16 mouse cellular contexts compared by ENCODE assay signal in genomic region chr14:102552598-102552997, GRCm38 (mm10).
"Had no signal": no experiment of that assay in that cellular context is flagged by ENCODE, and none has a peak within 500 bp of the region (broad histone marks: within the 10 kb centered on the region; RNA-seq: fewer than 3 reads in every experiment).

No protein-coding gene starts in this region.

- H3K27me3 ChIP-seq: midbrain, embryonic 12.5 days; neural tube, embryonic 12.5 days had no signal

- H3K9me3 ChIP-seq: midbrain, embryonic 10.5 days; midbrain, embryonic 12.5 days; neural tube, embryonic 12.5 days had no signal

- H3K9ac ChIP-seq: lung, embryonic 14.5 days; midbrain, embryonic 12.5 days; neural tube, embryonic 12.5 days had no signal

- DNase-seq: lung, adult 18-20 months; lung, embryonic 14.5 days; lung, postnatal 10 days; lung, postnatal 4 days; midbrain, embryonic 14.5 days; right cerebral cortex, postnatal 25 days; right cerebral cortex, postnatal 4 days; spleen, adult 18-20 months; thymus, adult 18-20 months; thymus, postnatal 25 days; thymus, postnatal 4 days had no signal

- H3K4me1 ChIP-seq: midbrain, embryonic 10.5 days; midbrain, embryonic 12.5 days; neural tube, embryonic 12.5 days had no signal

- ATAC-seq: midbrain, embryonic 16.5 days had no signal

- H3K36me3 ChIP-seq: midbrain, embryonic 10.5 days; midbrain, embryonic 12.5 days; neural tube, embryonic 12.5 days had no signal

- H3K4me2 ChIP-seq: lung, embryonic 14.5 days; midbrain, embryonic 12.5 days; neural tube, embryonic 12.5 days had no signal

- H3K4me3 ChIP-seq: midbrain, embryonic 10.5 days; midbrain, embryonic 12.5 days; myocyte; neural tube, embryonic 12.5 days had no signal

- H3K27ac ChIP-seq: midbrain, embryonic 10.5 days; midbrain, embryonic 12.5 days; neural tube, embryonic 12.5 days had no signal
